Mouse (Mus musculus): Measurements from ENCODE around the gene Ar. TPM values are rescaled to one million over a fixed set of nuclear protein-coding genes. Genes with fewer than 3 reads are reported as not detected.

Ar gene
- 6.0 TPM for total RNA-seq (2023)

DNA sequence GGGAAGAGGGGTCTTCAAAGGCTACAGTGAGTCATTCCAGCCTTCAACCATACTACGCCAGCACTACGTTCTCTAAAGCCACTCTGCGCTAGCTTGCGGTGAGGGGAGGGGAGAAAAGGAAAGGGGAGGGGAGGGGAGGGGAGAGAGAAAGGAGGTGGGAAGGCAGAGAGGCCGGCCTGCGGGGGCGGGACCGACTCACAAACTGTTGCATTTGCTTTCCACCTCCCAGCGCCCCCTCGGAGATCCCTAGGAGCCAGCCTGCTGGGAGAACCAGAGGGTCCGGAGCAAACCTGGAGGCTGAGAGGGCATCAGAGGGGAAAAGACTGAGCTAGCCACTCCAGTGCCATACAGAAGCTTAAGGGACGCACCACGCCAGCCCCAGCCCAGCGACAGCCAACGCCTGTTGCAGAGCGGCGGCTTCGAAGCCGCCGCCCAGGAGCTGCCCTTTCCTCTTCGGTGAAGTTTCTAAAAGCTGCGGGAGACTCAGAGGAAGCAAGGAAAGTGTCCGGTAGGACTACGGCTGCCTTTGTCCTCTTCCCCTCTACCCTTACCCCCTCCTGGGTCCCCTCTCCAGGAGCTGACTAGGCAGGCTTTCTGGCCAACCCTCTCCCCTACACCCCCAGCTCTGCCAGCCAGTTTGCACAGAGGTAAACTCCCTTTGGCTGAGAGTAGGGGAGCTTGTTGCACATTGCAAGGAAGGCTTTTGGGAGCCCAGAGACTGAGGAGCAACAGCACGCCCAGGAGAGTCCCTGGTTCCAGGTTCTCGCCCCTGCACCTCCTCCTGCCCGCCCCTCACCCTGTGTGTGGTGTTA, at the start of gene Ar:
TSS of gene Ar (plus strand) at position 239 of the 812 bp plus-strand sequence.

Measured in CD8-positive naive resting alpha-beta T cell, adult 57 days (primary cell).